Comparison of ENCODE assay signal across 9 mouse cellular contexts in the genomic region with DNA sequence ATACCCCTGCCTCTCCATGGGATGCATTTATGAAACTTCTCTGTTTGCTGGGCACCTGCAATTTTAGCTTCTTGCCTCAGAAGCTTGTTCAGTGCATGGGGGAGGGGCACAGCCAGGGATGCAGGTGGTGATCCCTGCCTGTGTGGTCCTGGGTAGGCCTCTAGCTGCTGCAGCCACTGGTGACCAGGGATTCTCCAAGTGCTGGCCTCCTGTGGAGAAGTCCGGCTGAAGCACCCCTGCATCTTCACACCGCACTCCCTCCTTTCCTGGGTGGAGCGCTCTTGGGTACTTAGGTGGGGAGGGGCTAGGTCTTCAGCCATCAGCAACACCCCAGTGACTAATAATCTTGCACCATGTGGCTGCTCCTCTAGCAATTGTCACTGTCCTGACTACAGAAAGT. TPM values are rescaled to one million over a fixed set of nuclear protein-coding genes. Genes with fewer than 3 reads are reported as not detected.
A peak's percentile ranks its signal among the peaks of the same experiment; 100 is the strongest.
DNase-seq lines count a peak whose midpoint lies in the region; ATAC-seq and TF ChIP-seq lines count a peak whose summit lies in the region.
"Had no signal": no experiment of that assay in that cellular context is flagged by ENCODE, and none has a peak within 500 bp of the region (broad histone marks: within the 10 kb centered on the region; RNA-seq: fewer than 3 reads in every experiment).

No protein-coding gene starts in this region.

- H3K4me2 ChIP-seq in hindbrain, embryonic 12.5 days (replicated peaks), result peak overlapping the region; percentile 94
- H3K4me2 ChIP-seq in myocyte (ENCODE audit: low read depth), result peak overlapping the region; percentile 80

- H3K4me3 ChIP-seq in embryonic facial prominence, embryonic 10.5 days, result peak overlapping the region; percentile 67
- H3K4me3 ChIP-seq in hindbrain, embryonic 12.5 days, result peak overlapping the region; percentile 52
- H3K4me3 ChIP-seq in myocyte, result no peak overlapping the region

- peaks cover 76% of the 10 kb centered on the region for H3K27me3 ChIP-seq in embryonic facial prominence, embryonic 10.5 days (replicated peaks; ENCODE audit: low read depth, poor library complexity, severe bottlenecking)
- peaks cover 53% of the 10 kb centered on the region for H3K27me3 ChIP-seq in hindbrain, embryonic 12.5 days
- peaks cover 9% of the 10 kb centered on the region for H3K27me3 ChIP-seq in myocyte (ENCODE audit: control insufficient read depth, insufficient read depth, insufficient read length)

- H3K9me3 ChIP-seq in embryonic facial prominence, embryonic 10.5 days, result no peaks in the 10 kb centered on the region
- H3K9me3 ChIP-seq in hindbrain, embryonic 12.5 days (replicated peaks), result no peaks in the 10 kb centered on the region

- TF ChIP-seq POLR2A in myocyte (IDR thresholded peaks at IDR 0.05; ENCODE audit: insufficient read length, low read depth), result no peak

- H3K36me3 ChIP-seq in embryonic facial prominence, embryonic 10.5 days (replicated peaks), result no peaks in the 10 kb centered on the region
- no peaks in the 10 kb centered on the region for H3K36me3 ChIP-seq in hindbrain, embryonic 12.5 days
- no peaks in the 10 kb centered on the region for H3K36me3 ChIP-seq in myocyte (ENCODE audit: control insufficient read depth, insufficient read depth)

- peaks cover 32% of the 10 kb centered on the region for H3K4me1 ChIP-seq in embryonic facial prominence, embryonic 10.5 days
- peaks cover 27% of the 10 kb centered on the region for H3K4me1 ChIP-seq in hindbrain, embryonic 12.5 days

- no peaks in the 10 kb centered on the region for H3K79me2 ChIP-seq in myocyte (ENCODE audit: control insufficient read depth, insufficient read depth)

- peak; percentile 17 for DNase-seq in kidney, postnatal 10 days
- no peak for DNase-seq in kidney, postnatal 36 days
- DNase-seq in embryonic facial prominence, embryonic 10.5 days (ENCODE audit: low spot score), result no peak
- DNase-seq in thymus, adult 18-20 months, result no peak
- no peak for DNase-seq in left cerebral cortex, adult 8-10 months (ENCODE audit: low spot score in 2 of 2)

- H3K27ac ChIP-seq in embryonic facial prominence, embryonic 10.5 days (replicated peaks), result no peak overlapping the region; the same call in 1 of the 2 replicates
- no peak overlapping the region for H3K27ac ChIP-seq in hindbrain, embryonic 12.5 days

- H3ac ChIP-seq in myocyte (ENCODE audit: control insufficient read depth, insufficient read length), result no peak overlapping the region

- peak overlapping the region; percentile 60 for H3K9ac ChIP-seq in hindbrain, embryonic 12.5 days

- ATAC-seq in hindbrain, embryonic 12.5 days (ENCODE audit: low FRiP score), result peak; percentile 27
- no peak for ATAC-seq in erythroblast, adult 5-6 weeks (replicated peaks; ENCODE audit: low FRiP score, poor library complexity, severe bottlenecking)

- WGBS in embryonic facial prominence, embryonic 10.5 days, result 17% methylated on average over 3 of the region's 3 CpGs
- 33% methylated on average over 3 of the region's 3 CpGs for WGBS in hindbrain, embryonic 12.5 days

TF ChIP-seq in myocyte, 11 proteins besides CTCF, POLR2A, EP300 and RAD21:
- TF ChIP-seq MYOD1 (IDR thresholded peaks at IDR 0.05; ENCODE audit: control insufficient read depth in 1 of 3, insufficient read length in 2 of 3, low read depth in 2 of 3) (no peak), SRF (IDR thresholded peaks at IDR 0.05; ENCODE audit: control insufficient read depth, insufficient read length, low read depth) (no peak), TCF12 (IDR thresholded peaks at IDR 0.05; ENCODE audit: insufficient read depth, poor library complexity, severe bottlenecking) (no peak), E2F4 (IDR thresholded peaks at IDR 0.05; ENCODE audit: insufficient read depth) (no peak), USF1 (IDR thresholded peaks at IDR 0.05; ENCODE audit: low read depth) (no peak), CEBPB (IDR thresholded peaks at IDR 0.05; ENCODE audit: insufficient read depth, poor library complexity, severe bottlenecking) (no peak), POLR2AphosphoS2 (IDR thresholded peaks at IDR 0.05; ENCODE audit: insufficient read length, low read depth) (no peak), REST (IDR thresholded peaks at IDR 0.05; ENCODE audit: insufficient read depth, insufficient read length) (no peak), MAX (IDR thresholded peaks at IDR 0.05; ENCODE audit: low read depth) (no peak), TCF3 (IDR thresholded peaks at IDR 0.05; ENCODE audit: insufficient read length, low read depth) (no peak), MYOG (IDR thresholded peaks at IDR 0.05; ENCODE audit: control insufficient read depth in 1 of 3, insufficient read depth in 1 of 3, insufficient read length in 2 of 3, low read depth in 2 of 3) (no peak)

RNA-seq across cellular contexts. Expression of gene Pde10a, which starts 1.2 kb away (rescaled TPM):
- 2.2 and 3.0 TPM in 2 replicates for polyA plus RNA-seq in embryonic facial prominence, embryonic 10.5 days (2016; fragmentation: Nextera tagmentation; extraction: Ambion mirVana)
- polyA plus RNA-seq in hindbrain, embryonic 12.5 days (2016; fragmentation: Nextera tagmentation; extraction: Ambion mirVana), result 12.4 and 13.9 TPM in 2 replicates
- 0.34 TPM for polyA plus RNA-seq in myocyte (2012; fragmentation: generic; extraction: Trizol)
- 0.63 and 0.77 TPM in 2 replicates for total RNA-seq in erythroblast, adult 5-6 weeks (2015; ENCODE audit: low replicate concordance)
- total RNA-seq in erythroblast, adult 5-6 weeks (2017; ENCODE audit: low replicate concordance), result 0.42 TPM in 1 of 2 replicates, not detected in the other
- 100 to 1,000 TPM; 174 to 238 (median 211) TPM for total RNA-seq in left cerebral cortex, adult 8-10 months (2022)

RNA-seq across cellular contexts. Expression of gene Gm17087, which starts 42.8 kb away (rescaled TPM):
- not detected in 2 replicates for polyA plus RNA-seq in embryonic facial prominence, embryonic 10.5 days (2016; fragmentation: Nextera tagmentation; extraction: Ambion mirVana)
- not detected in 2 replicates for polyA plus RNA-seq in hindbrain, embryonic 12.5 days (2016; fragmentation: Nextera tagmentation; extraction: Ambion mirVana)
- polyA plus RNA-seq in myocyte (2012; fragmentation: generic; extraction: Trizol), result not detected
- not detected in 2 replicates for total RNA-seq in erythroblast, adult 5-6 weeks (2015; ENCODE audit: low replicate concordance)
- not detected in 2 replicates for total RNA-seq in erythroblast, adult 5-6 weeks (2017; ENCODE audit: low replicate concordance)
- total RNA-seq in left cerebral cortex, adult 8-10 months (2022), result not detected
- total RNA-seq: megakaryocyte-erythroid progenitor cell, adult 5-6 weeks had no signal
